Mouse (Mus musculus) frontal cortex, adult (tissue): ENCODE measurements around the gene Pja2.
"Not testable (repeated sequence)": the region's sequence is repeated elsewhere in the genome, so short reads cannot be mapped to it uniquely, and the experiment has no call there.

Experiments used
- ATAC-seq: cut with Nextera tagmentation; 2 replicates; pipeline ENCODE4 v1.9.2; 2017; ENCODE audit warnings: mild to moderate bottlenecking, moderate library complexity, mixed read lengths; ENCODE audit not compliant: low TSS enrichment

The Pja2 gene

DNA sequence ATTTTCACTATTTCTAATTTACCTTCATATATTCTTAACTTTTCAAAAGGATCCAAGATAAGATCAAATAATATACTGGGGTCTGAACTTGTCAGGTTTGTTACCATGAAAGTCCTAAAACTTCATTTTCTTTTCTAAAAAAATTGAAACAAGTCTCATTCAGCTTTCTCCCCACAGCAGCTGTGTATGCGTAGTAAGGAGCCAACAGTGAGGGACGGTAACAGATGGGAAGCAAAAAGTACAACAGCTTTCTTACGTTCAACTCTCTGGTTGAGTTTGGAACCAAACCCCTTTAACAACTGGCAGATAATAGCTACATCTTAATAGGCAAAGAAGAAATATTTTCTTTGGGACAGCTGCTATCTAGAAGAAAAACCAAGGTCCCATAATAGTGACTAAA lies 50.3 kb downstream of the Pja2 start:
- not testable (repeated sequence) for ATAC-seq

DNA sequence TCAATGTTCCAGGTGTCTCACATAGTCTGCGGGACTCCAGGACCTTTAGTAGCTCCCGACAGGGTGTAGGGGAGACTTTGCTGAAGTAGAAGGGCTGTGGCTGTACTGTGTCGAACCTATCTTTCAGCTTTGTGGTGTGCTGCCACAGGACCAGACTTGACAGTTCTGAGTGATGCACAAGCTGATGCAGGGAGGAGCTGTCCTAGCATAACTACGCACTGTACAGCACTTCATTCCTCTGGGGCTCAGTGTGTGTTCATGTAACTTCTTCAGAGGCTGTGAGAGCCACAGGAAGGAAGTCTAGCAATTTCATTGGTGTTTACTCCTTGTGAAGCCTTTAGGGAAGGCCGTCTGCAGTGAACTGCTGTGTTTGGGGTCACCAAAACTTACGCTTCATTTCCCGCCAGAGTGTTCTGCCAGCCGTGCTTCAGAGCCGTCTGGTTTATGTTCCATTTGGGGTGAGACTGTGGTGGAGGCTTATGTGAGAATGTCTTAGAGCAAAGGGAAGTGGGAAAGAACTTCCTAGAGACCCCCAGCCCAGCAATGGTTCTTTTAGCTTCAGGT lies 54.0 kb downstream of the Pja2 start:
- no peak for ATAC-seq

DNA sequence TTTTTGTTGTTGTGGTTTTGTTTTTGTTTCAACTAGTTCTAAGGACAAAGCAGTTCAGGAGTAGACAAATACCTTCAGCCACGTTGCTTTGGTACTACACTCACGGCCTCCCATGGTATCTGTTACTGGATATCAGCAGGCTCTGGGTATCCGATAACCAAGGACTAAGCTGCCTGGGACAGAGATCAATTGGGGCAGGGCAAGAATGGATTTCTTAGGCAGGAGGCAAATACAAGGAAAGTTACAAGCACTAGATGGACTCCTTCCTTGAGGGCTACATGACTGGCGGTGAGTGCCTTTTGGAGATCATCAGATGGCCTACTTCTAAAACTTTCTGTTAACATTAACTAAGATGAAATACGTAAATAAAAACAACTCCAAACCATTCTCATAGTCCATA lies 55.0 kb downstream of the Pja2 start:
- no peak for ATAC-seq

- no peak for ATAC-seq
Observed at GRCm38 (mm10) chr17:64275188-64275587, 56.5 kb downstream of the Pja2 start.

- ATAC-seq: 0 out of 2 replicates have a peak, but pooled peaks have one; percentile 25
Observed at GRCm38 (mm10) chr17:64274341-64275105, 57.2 kb downstream of the Pja2 start.

- ATAC-seq: no peak
Observed at GRCm38 (mm10) chr17:64260571-64260970, 71.1 kb downstream of the Pja2 start.

GRCm38 (mm10) chr17:64248246-64248645 lies 83.5 kb downstream of the Pja2 start:
- no peak for ATAC-seq

DNA sequence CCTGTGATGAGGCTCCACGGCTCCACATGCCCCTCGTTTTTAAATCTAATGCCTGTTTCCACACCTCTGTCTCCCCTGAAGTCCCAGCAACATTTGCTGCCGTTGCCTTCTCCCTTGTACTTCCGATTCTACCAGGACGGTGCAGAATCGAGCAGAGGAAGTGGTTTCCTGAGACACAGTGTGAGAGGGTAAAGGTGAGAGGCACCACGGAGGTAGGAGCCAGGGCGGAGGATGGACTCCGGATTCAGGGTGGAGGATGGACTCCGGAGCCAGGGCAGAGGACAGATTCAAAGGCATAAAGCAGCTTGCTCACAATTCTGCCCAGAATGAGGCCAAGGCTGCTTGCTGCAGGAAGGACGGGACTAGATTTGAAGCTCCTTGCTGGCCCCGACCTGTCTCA lies 88.8 kb downstream of the Pja2 start:
- no peak for ATAC-seq

DNA sequence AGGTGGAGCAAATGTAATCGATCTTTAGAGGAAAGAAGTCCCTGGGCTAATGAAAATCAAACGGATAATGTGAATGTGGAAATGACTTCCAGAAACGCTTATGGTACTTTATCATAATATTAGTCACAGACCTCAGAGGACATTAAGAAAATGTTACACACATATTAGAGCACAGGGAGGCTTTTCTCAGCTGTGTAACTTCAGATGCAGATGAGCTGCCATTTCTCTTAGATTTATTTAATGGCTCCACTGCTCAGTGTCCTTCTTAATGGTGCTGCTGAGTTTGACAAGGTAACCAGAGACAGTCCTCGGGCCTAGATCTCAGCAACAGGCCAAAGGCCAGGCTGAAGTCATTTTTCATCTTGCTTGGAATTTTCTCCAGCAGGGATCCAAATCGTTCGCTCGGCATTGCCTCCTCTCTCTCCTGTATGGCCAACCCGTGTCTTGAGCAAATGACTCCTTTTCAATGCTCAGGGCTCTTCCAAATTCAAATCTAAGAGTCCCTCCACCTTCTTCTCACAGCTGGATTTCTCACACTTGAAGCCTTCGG lies 89.3 kb downstream of the Pja2 start:
- no peak for ATAC-seq

- no peak for ATAC-seq
Observed at GRCm38 (mm10) chr17:64241544-64242292, 90.0 kb downstream of the Pja2 start.

DNA sequence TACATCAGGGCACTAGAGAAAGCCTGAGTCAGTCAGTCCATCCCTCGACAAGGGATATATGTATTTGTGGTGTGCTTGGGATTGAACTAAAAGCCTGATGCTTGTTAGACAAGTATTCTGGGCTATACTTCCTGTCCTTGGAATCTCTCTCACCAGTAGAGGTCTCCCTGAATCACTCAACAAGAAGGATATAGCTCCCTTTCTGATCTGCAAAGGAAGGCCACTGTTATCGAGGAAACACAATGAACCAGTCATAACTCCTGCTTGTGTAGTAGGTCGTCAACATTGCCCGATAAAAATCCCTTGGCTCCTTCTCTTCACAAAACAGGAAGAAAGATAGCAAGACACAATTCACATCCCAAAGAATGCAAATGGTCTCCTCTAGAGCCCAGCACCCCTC lies 99.6 kb downstream of the Pja2 start:
- peak; percentile 75; the same call in 1 of the 2 replicates for ATAC-seq

GRCm38 (mm10) chr17:64231637-64232036 lies 100.1 kb downstream of the Pja2 start:
- not testable (repeated sequence) for ATAC-seq

GRCm38 (mm10) chr17:64231172-64231571 lies 100.5 kb downstream of the Pja2 start:
- ATAC-seq: no peak
